Mouse (Mus musculus): ENCODE measurements around the gene Rnase13. TPM values are rescaled to one million over a fixed set of nuclear protein-coding genes. Genes with fewer than 3 reads are reported as not detected.
"Not testable (repeated sequence)": the region's sequence is repeated elsewhere in the genome, so short reads cannot be mapped to it uniquely, and the experiment has no call there.

The Rnase13 gene
- polyA plus RNA-seq, 1 experiment from 2014 or later, result not detected

- H3K27ac ChIP-seq; H3K4me3 ChIP-seq; H3K4me2 ChIP-seq (replicated peaks); H3K4me1 ChIP-seq; H3K36me3 ChIP-seq; ATAC-seq (ENCODE audit: low FRiP score); H3K9ac ChIP-seq; H3K27me3 ChIP-seq; H3K9me3 ChIP-seq (replicated peaks): not testable (repeated sequence)
- 94% methylated on average over 11 of the region's 11 CpGs for WGBS
These were observed 4.4 kb upstream of the Rnase13 start for GRCm38 (mm10) chr14:51926930-51927329.

DNA sequence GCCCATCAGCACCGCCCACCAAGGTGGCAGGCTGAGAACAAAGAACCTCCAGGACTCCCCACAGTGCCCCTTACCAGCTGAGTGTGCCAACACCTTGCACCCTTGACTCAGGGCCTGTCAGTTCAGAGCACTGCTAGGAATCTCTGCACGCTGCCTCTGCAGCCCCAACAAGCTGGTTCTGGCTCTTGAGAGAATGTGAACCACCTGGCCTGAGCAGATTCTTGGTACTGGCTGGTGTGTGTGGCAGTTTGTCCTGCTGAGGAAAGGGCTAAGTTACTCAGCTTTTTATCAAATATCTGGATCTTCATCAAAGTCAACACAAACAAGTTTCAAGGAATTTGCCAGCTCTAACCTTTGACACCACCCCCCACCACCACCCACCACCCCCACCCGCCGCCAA is 919 bp upstream of the Rnase13 start:
- 79% methylated on average over 4 of the region's 4 CpGs for WGBS
- Histone ChIP-seq H3K27ac (no peak overlapping the region), H3K36me3 (no peaks in the 10 kb centered on the region), H3K4me1 (no peaks in the 10 kb centered on the region), H3K4me2 (replicated peaks) (no peak overlapping the region), H3K27me3 (no peaks in the 10 kb centered on the region), H3K9me3 (replicated peaks) (no peaks in the 10 kb centered on the region), H3K9ac (no peak overlapping the region), H3K4me3 (no peak overlapping the region)
- ATAC-seq (ENCODE audit: low FRiP score), result no peak

GRCm38 (mm10) chr14:51922910-51923309 is 337 bp upstream of the Rnase13 start:
- no peaks in the 10 kb centered on the region for H3K36me3 ChIP-seq
- H3K4me1 ChIP-seq, result no peaks in the 10 kb centered on the region
- H3K9me3 ChIP-seq (replicated peaks), result no peaks in the 10 kb centered on the region
- no peak overlapping the region for H3K27ac ChIP-seq
- H3K4me3 ChIP-seq, result no peak overlapping the region
- no peak for ATAC-seq (ENCODE audit: low FRiP score)
- no peak overlapping the region for H3K4me2 ChIP-seq (replicated peaks)
- 87% methylated on average over 2 of the region's 2 CpGs for WGBS
- no peak overlapping the region for H3K9ac ChIP-seq
- H3K27me3 ChIP-seq, result no peaks in the 10 kb centered on the region

DNA sequence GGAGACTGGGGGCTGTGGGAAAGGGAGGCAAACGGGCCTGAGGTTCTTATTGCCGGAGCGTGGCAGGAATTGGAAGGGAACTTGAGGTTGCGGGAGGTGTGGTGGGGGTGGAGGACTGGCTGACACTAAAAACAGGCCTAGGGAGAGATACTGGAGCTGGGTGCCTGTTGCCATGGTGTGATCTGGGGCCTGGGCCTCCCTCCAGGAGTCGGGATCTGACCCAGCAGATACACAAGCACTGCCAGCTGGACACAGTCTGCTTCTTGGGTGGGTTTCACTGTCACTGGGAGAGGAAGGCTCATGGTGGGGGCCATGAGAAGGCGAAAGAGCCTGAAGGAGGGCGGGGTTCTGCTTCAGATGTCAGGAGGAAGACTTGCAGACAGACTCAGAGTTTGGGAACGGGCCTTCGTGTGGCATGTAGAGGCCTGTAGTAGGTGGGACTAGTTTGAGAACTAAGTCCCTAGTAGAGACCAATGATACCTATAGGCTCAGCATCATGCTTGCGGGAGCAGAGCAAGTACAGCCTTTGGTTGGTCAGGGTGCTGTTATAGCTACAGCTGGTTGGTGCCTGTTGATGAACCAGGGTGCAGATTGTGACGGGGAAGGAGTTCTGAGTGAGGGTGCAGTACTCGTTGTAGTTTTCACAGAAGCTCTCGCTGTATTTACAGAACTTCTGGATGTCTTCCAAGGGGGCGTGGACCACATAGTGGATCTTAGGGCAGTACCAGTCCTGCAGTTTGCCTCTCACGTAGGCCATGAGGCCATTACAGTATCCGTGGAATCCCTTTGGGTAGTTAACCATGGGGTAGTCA is 608 bp downstream of the Rnase13 start:
- Histone ChIP-seq H3K4me2 (replicated peaks) (no peak overlapping the region), H3K27me3 (no peaks in the 10 kb centered on the region), H3K27ac (no peak overlapping the region), H3K9ac (no peak overlapping the region), H3K9me3 (replicated peaks) (no peaks in the 10 kb centered on the region), H3K36me3 (no peaks in the 10 kb centered on the region), H3K4me3 (no peak overlapping the region), H3K4me1 (no peaks in the 10 kb centered on the region)
- ATAC-seq (ENCODE audit: low FRiP score), result no peak
- 89% methylated on average over 16 of the region's 16 CpGs for WGBS

GRCm38 (mm10) chr14:51918966-51919365 is 3.6 kb downstream of the Rnase13 start:
- Histone ChIP-seq H3K27me3 (peaks cover 3% of the 10 kb centered on the region; the same call in 1 of the 2 replicates), H3K4me3 (no peak overlapping the region), H3K9me3 (replicated peaks) (no peaks in the 10 kb centered on the region), H3K9ac (no peak overlapping the region), H3K36me3 (no peaks in the 10 kb centered on the region), H3K4me1 (peaks cover 9% of the 10 kb centered on the region), H3K4me2 (replicated peaks) (no peak overlapping the region), H3K27ac (no peak overlapping the region)
- ATAC-seq (ENCODE audit: low FRiP score), result no peak
- WGBS, result 88% methylated on average over 4 of the region's 4 CpGs

DNA sequence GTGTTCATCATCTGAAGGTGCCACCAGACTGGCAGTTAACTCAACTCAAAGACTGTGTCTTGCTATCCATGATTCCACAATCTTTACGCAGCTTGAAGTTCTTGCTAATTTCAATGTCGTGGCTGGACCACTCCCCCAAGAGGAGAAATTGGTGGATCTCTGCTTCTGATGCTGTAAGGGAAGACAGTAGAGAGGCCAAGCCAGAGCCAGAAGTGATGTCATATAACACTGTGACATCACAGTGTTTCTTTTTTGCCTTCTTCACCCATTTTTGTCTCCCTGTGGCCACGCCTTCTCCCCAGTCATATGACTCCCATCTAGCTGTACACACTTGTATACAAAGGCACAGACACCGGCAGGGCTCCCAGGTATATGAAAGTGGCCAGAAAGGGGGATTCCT is 4.4 kb downstream of the Rnase13 start, which contains the start of gene Tppp2:
Gene Tppp2 (plus strand): TSS at position 301 of the 400 bp plus-strand sequence.
- 88% methylated on average over 4 of the region's 4 CpGs for WGBS
- Histone ChIP-seq H3K4me1 (peaks cover 17% of the 10 kb centered on the region), H3K9me3 (replicated peaks) (no peaks in the 10 kb centered on the region), H3K9ac (no peak within 1 kb of the TSS), H3K27me3 (peaks cover 10% of the 10 kb centered on the region), H3K36me3 (no peaks in the 10 kb centered on the region), H3K4me3 (no peak within 1 kb of the TSS), H3K4me2 (replicated peaks) (no peak within 1 kb of the TSS), H3K27ac (no peak within 1 kb of the TSS)
- ATAC-seq (ENCODE audit: low FRiP score), result no peak

- ATAC-seq (ENCODE audit: low FRiP score), result no peak
- peaks cover 26% of the 10 kb centered on the region for H3K4me1 ChIP-seq
- no peak overlapping the region for H3K4me3 ChIP-seq
- peaks cover 24% of the 10 kb centered on the region for H3K27me3 ChIP-seq
- 94% methylated on average over 4 of the region's 4 CpGs for WGBS
- no peak overlapping the region for H3K27ac ChIP-seq
- no peaks in the 10 kb centered on the region for H3K36me3 ChIP-seq
- H3K4me2 ChIP-seq (replicated peaks), result no peak overlapping the region
- no peaks in the 10 kb centered on the region for H3K9me3 ChIP-seq (replicated peaks)
- no peak overlapping the region for H3K9ac ChIP-seq
These were observed 6.0 kb downstream of the Rnase13 start for GRCm38 (mm10) chr14:51916539-51916938.

DNA sequence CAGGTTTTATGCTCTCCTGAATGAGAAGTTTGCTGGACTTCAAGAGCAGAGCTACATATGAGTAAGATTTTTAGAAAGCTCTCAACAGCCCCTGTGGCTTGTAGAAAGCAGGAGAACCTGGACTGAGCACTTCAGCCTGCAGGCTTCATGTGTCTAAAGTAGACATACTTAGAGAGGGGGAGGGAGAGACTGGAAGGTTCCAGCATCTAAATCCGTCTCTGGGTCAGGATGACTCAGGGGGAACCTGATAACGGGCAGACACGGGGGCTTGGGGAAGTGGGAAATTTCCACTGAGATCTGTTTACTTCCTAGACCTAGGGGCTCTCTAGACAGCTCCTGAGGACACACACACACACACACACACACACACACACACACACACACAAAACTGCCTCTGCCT is 7.5 kb downstream of the Rnase13 start:
- no peaks in the 10 kb centered on the region for H3K9me3 ChIP-seq (replicated peaks)
- H3K9ac ChIP-seq, result no peak overlapping the region
- peaks cover 26% of the 10 kb centered on the region for H3K4me1 ChIP-seq
- H3K4me3 ChIP-seq, result no peak overlapping the region
- 33% methylated on average over 3 of the region's 3 CpGs for WGBS
- no peak for ATAC-seq (ENCODE audit: low FRiP score)
- H3K27ac ChIP-seq, result peak overlapping the region; percentile 24; the same call in 1 of the 2 replicates
- peaks cover 28% of the 10 kb centered on the region for H3K27me3 ChIP-seq
- H3K4me2 ChIP-seq (replicated peaks), result no peak overlapping the region
- no peaks in the 10 kb centered on the region for H3K36me3 ChIP-seq

GRCm38 (mm10) chr14:51913960-51914762 is 8.4 kb downstream of the Rnase13 start, which contains the start of gene Ndrg2:
TSS of gene Ndrg2 (minus strand) at chr14:51914158.
- Histone ChIP-seq H3K27me3 (peaks cover 29% of the 10 kb centered on the region), H3K27ac (peak within 1 kb of the TSS; percentile 35)
- ATAC-seq (ENCODE audit: low FRiP score), result peak; percentile 78

GRCm38 (mm10) chr14:51913062-51913959 is 9.3 kb downstream of the Rnase13 start:
- peaks cover 29% of the 10 kb centered on the region for H3K27me3 ChIP-seq
- ATAC-seq (ENCODE audit: low FRiP score), result peak; percentile 70
- peak overlapping the region; percentile 56 for H3K4me3 ChIP-seq
- H3K9ac ChIP-seq, result peak overlapping the region; percentile 68
- H3K36me3 ChIP-seq, result no peaks in the 10 kb centered on the region
- 1% methylated on average over 55 of the region's 58 CpGs for WGBS
- H3K4me2 ChIP-seq (replicated peaks), result peak overlapping the region; percentile 93
- H3K9me3 ChIP-seq (replicated peaks), result no peaks in the 10 kb centered on the region
- H3K27ac ChIP-seq, result 0 out of 2 replicates have a peak overlapping the region, but pooled peaks have one; percentile 35
- peaks cover 26% of the 10 kb centered on the region for H3K4me1 ChIP-seq

More at GRCm38 (mm10) chr14:51913960-51914762, 8.4 kb downstream of the Rnase13 start, which contains the start of gene Ndrg2:
- 2% methylated on average over 21 of the region's 23 CpGs for whole genome bisulfite sequencing
- H3K9me3 ChIP-seq (replicated peaks), result no peaks in the 10 kb centered on the region
- H3K4me1 ChIP-seq, result peaks cover 26% of the 10 kb centered on the region
- peak within 1 kb of the TSS; percentile 93 for H3K4me2 ChIP-seq (replicated peaks)
- peak within 1 kb of the TSS; percentile 68 for H3K9ac ChIP-seq
- H3K36me3 ChIP-seq, result no peaks in the 10 kb centered on the region
- H3K4me3 ChIP-seq, result peak within 1 kb of the TSS; percentile 56

GRCm38 (mm10) chr14:51912391-51913061 is 10.0 kb downstream of the Rnase13 start:
- H3K27ac ChIP-seq, result no peak overlapping the region
- peak overlapping the region; percentile 68 for H3K9ac ChIP-seq
- peak overlapping the region; percentile 93 for H3K4me2 ChIP-seq (replicated peaks)
- H3K36me3 ChIP-seq, result no peaks in the 10 kb centered on the region
- H3K27me3 ChIP-seq, result peaks cover 29% of the 10 kb centered on the region
- 8% methylated on average over 14 of the region's 14 CpGs for WGBS
- ATAC-seq (ENCODE audit: low FRiP score), result peak; percentile 14; the same call in 1 of the 2 replicates
- no peaks in the 10 kb centered on the region for H3K9me3 ChIP-seq (replicated peaks)
- H3K4me1 ChIP-seq, result peaks cover 26% of the 10 kb centered on the region
- peak overlapping the region; percentile 56 for H3K4me3 ChIP-seq
